Mouse (Mus musculus) kidney, adult 2 months (tissue): ENCODE measurements around the gene Rasl11b.

ENCODE experiments used
- CTCF ChIP-seq: fragments of 200-500 bp; conservative IDR thresholded peaks from 2 replicates; pipeline ENCODE4 v1.5.1; 2011; ENCODE audit warnings: low read depth, mild to moderate bottlenecking, control low read depth, low read length, moderate library complexity, mixed read lengths; ENCODE audit not compliant: insufficient read depth, insufficient read length
- POLR2A ChIP-seq: fragments of 200-500 bp; IDR thresholded peaks from one replicate; pipeline ENCODE4 v1.6.1; 2011; ENCODE audit warnings: low read depth, low read length, control low read depth

DNA sequence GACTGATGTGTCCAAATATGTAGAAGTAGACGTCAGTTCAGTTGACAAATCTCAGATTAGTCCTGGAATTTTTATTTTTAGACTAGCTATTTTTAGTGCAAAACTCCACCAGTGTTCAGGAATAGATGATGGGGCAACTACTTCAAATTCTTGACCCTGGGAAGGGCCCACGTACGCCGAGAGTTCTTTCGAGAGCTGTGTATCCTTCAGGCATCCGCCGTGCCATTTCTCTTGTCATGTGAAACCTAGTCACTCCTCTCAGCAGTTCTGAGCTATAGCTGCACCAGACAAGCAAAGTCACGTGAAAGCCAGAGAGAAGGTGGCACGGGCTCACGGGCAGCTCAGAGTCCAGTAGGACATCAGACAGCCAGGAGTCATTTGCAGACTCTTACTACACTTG is 47.5 kb upstream of the Rasl11b start:
- TF ChIP-seq CTCF (no peak), POLR2A (no peak)
